Mouse (Mus musculus) urinary bladder, postnatal 10 days (tissue): ENCODE measurements around the gene Gnai3.

ENCODE experiments used
- DNase-seq: peaks from one replicate; pipeline ENCODE4 v3.0.0; 2022; ENCODE audit warnings: low spot score

Gene Gnai3

DNA sequence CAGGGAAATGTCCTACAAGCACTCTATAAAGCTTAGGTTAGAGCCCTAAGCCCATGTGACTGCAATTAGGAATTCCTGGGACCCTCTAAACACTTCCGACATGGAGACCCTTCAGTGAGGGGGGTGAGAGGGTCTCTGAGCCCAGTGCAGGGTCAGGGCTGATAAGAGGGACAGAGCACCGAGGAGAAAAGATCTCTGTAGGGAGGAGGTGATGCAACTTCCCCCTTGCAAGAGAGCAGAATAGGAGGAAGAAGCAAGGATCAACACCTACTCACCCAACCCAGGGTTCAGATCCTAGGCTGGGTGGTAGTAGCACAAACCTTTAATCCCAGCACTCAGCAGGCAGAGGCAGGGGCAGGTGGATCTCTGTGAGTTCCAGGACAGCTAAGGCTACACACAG lies 62.8 kb downstream of the Gnai3 start:
- DNase-seq = no peak

DNA sequence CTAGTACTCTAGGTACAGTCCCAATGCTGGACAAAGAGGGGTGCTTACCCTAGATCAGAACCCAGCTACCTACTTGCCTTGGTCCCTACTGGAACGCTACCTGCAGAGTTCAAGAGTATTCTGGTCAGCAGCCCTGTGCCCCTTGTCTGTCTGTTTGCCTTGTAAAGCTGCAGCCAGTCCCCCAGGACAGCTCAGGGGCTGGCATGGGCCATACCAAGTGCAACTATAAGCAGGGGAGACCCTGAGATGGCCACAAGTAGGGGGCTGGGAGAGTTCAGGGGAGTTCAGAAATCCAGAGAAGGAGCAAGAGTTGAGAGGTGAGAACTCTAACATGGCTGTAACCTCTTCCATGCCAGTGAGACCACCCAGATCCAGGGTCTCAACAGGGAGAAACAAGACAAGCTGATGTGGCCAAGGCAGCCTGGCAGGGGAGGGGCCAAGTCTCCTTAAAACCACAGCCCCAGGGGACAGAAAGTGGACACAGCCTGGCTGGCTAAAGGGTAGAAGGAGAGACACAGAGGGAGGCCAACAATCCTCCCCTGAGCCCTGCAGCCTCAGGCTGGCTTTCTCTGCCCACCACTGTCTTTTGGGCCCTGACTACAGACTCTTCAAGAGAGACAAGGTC lies 63.6 kb downstream of the Gnai3 start:
- no peak for DNase-seq

DNA sequence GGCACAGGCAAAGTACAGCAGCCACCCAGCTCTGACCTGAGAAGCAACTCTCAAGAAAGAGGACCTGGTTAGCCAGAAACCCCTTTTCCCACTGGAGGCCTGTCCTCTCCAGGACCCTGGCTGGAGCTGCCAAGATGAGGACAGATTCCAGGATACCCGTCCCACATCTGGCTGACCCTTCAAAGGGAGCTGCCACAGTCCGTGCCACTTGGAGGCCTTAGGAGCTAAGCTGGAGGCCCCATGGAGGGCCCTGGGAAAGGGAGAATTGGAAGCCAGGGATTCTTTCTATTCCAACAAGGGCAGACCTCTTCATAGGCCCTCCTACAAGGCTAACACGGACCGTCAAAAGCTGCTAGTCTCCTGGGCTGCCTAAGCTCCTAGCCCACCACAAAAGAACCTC lies 64.3 kb downstream of the Gnai3 start:
- DNase-seq = no peak

DNA sequence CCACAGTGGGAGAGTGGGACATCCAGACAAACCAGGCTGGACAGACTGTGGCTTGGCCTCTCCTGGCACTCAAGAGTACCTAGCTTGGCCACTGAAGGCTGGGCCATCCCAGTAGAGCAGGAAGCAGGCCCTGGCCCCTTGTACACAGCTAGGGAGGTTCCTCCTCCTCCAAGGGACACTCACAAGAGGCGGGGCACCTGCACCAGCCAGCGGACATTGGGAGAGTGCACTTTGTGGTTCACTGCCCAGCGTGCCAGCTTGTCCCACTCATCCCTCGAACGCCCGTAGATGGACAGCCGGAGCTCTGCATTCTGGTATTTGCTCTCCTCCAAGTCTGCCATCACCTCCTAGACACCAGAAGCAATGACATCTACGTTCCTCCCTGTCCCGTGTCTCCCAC lies 69.1 kb downstream of the Gnai3 start:
- DNase-seq = no peak

DNA sequence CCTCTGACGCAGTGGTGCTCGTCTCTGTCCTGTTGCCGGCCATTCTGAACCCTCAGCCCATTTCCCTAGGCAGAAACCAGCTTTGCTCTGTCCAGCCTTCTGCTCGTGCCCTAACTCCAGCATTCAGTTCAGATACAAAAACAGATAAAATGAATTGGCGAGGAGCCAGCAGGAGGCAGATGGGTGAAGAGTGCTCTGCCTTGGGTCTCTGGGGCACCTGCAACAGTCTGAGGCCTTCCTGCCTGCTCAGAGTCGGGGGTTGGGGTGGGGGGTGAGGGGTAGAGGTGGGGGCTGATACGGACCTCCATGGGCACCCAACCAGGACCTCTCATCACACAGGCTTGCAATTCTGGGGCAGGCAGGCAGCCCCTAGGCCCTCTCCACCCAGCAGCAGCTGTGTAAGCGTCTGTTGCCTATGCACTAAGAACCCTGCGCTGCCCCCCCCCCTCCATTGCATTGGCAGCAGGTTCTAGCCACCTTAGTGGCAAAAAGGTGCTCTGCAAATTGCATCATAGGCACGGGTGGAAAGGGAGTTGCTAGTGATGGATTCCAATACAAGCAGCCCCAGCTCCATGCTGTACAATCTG lies 72.9 kb downstream of the Gnai3 start:
- no peak for DNase-seq

DNA sequence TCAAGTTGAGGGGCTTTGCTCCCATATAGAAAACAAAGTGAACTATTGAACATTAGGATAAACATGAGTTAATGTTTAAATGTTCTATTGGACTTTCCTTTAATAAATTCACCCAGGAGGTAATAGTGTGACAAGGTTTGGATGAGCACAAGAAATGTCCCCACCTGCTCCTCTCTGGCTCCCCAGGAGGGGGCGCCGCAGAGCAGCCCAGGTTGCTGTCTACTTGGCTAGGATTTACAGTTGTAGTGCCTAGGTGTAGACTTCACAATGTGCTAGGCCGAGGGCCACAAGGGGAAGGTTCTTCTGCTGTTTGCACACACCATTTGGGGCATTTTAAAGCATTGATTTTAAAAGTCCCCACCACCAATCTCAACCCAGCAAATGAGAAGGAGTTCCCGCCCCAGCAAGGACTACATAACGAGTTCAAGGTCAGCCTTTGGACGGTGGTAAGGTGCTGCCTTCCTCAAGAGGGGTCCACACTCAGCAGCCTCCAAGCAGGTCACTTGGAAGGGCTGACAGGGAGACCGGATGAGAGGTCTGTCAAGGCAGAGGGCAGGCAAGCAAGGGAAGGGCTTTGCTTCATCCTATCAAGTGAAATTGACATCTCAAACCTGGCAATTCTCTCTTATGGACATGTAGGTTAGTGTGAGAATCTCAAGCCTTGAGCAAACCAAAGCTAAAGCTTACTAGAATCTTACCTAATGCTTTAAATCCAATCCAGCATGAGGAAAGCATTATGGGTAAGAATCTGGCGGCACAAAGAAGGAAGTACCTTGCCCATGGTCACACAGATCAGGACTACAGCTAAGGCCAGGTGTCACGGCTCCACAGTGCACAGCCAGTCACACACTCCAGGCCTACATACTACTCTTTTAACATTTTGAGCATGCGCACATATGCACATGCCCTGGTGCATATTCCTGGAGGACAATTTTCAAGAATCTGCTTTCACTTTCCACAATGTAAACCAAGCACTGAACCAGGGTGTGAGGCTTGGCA lies 75.4 kb downstream of the Gnai3 start:
- DNase-seq = no peak

DNA sequence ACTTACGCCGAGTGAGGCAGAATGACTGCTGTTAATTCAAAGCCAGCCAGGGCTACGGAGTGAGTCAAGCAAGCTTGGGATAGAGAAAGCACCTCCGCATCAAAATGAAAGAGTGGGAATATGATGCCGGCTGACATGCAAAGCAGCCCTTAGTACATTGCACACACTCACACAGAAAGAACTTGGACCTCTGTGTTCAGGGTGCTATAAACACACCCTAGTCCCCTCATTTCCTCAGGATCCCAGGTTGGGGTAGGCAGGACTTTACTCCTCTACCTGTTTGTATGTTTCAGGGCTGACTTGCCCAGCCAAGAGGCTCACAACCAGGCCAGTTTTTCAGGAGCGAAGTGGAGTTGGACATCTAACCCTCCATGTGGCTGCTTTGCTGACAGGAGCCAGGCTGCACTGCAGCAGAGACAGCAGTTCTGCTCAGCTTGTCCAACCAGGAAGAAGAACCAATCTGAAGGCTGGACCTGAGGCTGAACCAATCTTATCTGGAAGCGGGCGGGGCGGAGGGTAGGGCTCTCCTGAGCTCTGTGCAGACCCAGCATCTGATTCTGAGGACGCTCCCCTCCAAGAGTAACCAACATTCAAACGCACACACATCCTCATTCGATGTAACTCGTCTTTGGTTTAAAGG lies 76.6 kb downstream of the Gnai3 start:
- no peak for DNase-seq

DNA sequence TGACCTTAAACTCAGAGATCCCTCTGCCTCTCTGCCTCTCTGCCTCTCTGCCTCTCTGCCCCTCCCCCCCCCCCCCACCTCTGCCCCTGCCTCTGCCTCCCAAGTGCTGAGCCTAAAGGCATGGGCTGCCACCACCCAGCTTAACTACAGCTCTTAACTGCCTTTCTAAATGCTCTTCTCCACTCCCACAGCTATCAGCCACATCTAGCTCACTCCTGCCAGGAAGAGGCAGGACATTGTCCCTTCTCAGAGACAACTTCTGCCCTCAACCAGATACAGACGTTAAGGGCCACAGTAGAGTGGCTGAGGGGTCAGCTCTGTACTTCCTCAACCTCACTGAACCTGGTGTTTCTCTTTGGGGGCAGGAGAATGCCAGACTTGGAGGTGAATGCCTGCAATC lies 77.1 kb downstream of the Gnai3 start:
- no peak for DNase-seq

DNA sequence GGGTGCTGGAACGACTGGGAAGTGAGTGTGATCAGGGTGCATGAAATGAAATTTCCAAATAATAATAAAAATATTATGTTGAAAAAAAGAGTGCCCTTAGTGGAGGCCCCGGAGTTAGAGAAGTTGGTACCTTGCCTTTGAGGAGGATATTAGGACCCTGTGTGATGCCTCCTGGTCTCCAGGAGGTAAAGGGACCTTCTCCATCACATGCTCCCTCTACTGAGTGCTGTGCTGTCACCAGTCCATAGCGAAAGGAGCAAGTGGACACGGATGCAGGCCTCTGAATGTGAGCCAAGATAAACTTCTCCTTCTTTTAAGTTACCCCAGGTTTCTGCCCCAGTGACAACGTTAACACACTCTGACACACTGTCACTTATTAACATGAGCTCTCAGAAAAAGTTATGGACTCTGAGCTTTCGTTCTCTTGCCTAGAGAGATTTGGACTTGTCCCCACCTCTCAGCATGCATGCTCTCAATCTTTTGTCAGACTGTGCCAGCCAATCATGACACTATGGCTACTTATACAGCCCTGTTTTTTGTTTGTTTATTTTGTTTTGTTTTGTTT lies 78.5 kb downstream of the Gnai3 start:
- DNase-seq = no peak

DNA sequence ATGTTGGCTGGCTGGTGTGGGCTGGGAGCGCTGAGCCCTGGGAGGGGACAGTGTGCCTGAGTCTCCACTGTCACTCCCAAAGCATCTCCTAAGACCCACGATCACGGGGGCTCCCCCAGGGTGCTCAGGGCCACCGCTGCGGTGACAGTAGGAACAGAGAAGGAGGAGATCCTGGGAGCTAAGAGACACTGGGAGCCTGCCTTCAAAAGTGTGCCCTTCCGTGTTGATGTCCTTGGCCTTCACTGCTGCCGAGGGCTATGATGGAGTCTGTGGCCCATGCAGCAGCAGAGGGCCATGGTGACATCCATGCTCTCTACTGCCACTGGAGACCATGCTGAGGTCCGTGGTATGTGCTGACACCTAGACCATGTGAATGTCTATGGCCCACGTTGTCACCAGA lies 80.4 kb downstream of the Gnai3 start:
- DNase-seq = no peak

DNA sequence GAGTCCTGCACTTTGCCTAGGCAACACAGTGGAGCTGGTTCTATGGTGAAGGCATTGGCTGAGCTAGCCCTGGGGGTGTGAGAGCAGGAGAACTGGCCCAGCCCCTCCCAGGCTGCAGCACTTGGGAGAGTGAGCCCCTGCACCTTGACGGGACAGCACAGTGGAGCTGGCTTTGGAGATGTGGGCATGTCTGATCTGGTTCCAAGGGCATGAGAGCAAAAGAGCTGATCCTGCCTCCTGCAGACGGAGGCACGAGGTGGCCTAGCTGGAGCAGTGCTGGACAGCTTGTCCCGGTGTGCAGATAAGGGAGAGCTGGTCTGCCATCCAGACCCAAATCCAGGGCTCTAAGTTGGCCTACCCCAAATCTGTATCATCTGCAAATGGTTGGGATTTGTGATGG lies 81.3 kb downstream of the Gnai3 start:
- no peak for DNase-seq

DNA sequence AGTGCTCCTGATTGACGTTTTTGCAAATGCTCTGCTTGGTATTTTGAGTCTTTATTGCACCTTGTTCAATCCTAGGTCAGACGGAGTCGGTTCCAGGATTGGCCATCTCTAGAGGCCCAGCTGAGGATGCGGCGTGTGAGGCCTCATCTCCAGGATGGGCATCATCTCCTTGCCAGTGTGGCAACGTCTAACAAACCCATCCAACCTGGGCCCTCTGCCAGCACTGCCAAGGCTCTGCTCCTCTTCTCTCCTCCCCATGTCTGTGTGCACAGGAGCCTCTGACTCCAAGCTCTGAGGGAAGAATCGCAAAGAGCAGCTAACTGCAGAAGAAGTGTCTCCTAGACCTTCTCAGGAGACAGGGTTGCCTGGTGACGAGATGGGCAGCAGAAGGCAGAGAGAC lies 83.3 kb downstream of the Gnai3 start:
- DNase-seq = no peak

DNA sequence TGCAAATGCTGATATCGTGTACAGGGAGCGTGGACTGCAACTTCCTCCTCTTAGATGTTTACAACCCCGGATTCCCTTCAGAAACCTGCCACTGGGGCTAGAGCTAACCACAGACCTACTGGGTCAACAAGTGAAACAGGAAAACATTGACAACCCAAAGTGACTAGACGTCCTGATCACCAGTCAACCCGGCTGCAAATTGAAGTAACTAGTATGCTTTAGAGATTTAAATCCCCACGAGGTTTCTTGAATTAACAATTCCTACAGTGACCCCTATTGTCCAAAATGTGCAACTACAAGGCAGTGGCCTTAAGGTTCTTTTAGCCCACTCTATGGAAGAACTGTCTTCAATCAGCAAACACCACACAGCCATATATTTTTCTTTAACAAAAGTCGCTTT lies 84.5 kb downstream of the Gnai3 start:
- no peak for DNase-seq
